Mouse (Mus musculus) adrenal gland, postnatal 4 days (tissue): Measurements from ENCODE around the gene Slc44a2. TPM values are rescaled to one million over a fixed set of nuclear protein-coding genes. Genes with fewer than 3 reads are reported as not detected.
"Not testable (repeated sequence)": the region's sequence is repeated elsewhere in the genome, so short reads cannot be mapped to it uniquely, and the experiment has no call there.

Experiments
- DNase-seq, 2 experiments: peaks; one replicate each; pipeline ENCODE4 v3.0.0; 2021 to 2022; ENCODE audit warnings: low spot score in 2 of 2, mixed read lengths in 2 of 2
- long read RNA-seq, 2 experiments: library from polyadenylated mRNA; stranded (forward); transcript quantifications; one replicate each; pipeline ENCODE4 v2.0.0; 2021
- total RNA-seq, 2 experiments: library from RNA; stranded (reverse); gene quantifications; 2 replicates each; pipeline ENCODE4 v1.2.3; 2021

Gene Slc44a2
- 10 to 100 TPM; 73.6 to 75.4 TPM for total RNA-seq
- long read RNA-seq, experiment 1, transcript Slc44a2-210 (22 exons, 3,478 nt): major isoform, 35 of 72 reads
- long read RNA-seq, experiment 1, partial matches to known transcripts: 6 of 72 reads
- long read RNA-seq, experiment 1, other reads (novel, unspliced or antisense): 29 of 72 reads
- long read RNA-seq, experiment 2, transcript Slc44a2-201 (22 exons, 3,456 nt): minor isoform, 5 of 116 reads
- long read RNA-seq, experiment 2, transcript Slc44a2-210 (22 exons, 3,478 nt): major isoform, 40 of 116 reads
- long read RNA-seq, experiment 2, partial matches to known transcripts: 29 of 116 reads
- long read RNA-seq, experiment 2, other reads (novel, unspliced or antisense): 42 of 116 reads

DNA sequence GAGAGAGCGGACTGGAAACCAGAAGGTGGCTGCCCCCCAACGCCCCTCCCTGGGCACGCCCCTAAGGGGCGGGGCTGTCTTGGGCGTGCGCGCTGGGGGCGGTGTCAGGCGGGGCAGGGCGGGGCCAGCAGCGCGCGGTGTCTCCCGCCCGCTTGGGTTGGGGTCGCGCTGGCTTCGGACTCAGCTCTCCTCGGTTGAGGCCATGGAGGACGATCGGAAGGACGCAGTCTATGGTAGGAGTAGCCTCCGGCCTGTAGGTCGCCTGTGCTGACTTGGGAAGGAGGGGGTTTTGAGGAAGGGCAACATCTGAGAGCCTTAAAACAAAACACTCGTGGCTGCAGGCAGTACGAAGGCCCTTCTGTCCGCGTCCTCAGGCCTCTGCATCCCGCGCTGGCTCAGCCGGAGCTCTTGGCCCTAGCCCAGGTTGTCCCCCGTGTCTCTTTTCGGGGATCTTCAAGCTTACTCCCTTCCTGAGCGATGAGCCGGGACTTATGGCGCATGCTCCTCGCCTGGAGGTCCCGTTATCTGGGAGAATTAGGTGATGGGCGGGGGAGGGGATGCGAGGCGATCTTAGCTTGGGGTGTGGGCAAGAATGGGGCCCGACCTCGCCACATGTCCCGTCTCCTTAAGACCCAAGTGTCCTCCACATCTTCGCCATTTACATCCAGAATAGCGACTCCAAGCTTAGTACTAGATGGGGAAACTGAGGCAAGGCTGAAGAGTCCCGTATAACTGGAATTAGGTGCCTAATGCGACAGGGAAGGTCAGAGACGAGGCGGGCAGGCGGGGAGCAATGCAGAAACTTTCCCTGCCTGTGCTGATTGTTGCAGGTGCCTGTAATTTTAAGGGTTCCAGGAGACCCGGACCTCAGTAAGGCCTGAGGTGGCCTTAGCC, at the start of gene Slc44a2:
Gene Slc44a2, plus strand, starts transcription at position 80 of the 894 bp plus-strand sequence.
- DNase-seq: peak; percentile 71 to 73

DNA sequence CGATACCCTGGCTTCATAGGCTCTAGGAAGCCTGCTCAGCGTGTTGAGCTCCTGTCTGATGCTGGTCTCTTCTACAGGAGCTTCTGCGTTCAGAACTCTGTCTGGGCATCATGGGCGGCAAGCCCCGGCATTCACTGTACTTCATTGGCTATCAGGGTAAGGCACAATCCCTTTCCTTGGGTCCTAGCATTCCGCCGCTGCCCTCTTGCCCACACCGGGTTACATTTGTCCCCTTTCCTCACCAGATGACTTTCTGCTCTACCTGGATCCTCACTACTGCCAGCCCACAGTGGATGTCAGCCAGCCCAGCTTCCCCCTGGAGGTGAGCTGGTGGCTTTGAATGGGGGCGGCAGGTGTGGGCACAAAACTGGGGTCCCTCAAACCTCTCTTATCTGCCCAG, 48.1 kb upstream of the Slc44a2 start:
- no peak for DNase-seq

DNA sequence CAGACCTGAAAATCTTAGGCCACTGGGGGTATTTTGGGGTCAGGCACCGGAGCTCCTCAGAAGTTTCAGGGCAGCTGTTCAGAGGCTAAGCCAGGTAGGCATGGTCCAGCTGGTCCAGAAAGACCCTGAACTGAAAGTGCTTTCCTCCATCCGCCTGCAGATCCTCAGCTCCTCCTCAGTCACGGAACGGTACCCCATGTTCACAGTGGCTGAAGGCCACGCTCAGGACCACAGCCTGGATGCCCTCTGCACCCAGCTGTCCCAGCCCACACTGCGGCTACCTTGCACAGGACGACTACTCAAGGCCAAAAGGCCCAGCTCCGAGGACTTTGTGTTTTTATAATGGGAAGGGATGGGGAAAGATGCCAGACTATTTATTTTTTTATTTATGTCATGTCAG, 47.4 kb upstream of the Slc44a2 start:
- no peak for DNase-seq

GRCm38 (mm10) chr9:21273520-21274228, 46.8 kb upstream of the Slc44a2 start:
- DNase-seq: no peak

DNA sequence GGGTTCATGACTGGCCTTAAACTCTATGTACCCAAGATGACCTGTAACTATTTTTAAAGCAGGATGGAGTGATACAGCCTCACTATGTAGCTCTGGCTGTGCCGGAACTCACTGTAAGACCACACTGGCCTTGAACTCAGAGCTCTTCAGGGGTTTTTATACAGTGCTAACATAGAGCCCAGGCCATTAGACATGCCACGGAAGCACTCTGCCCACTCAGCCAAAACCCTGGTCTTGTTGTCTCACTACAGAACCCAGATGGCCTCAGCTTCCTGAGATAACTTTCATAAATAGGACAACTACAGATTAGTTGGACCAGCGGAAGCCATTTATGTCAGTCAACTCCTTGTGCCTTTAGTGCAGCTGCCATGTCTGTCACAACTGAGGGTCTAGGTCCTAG, 46.2 kb upstream of the Slc44a2 start:
- DNase-seq: no peak

GRCm38 (mm10) chr9:21275013-21275710, 45.3 kb upstream of the Slc44a2 start:
- no peak for DNase-seq

GRCm38 (mm10) chr9:21275727-21276126, 44.8 kb upstream of the Slc44a2 start:
- no peak for DNase-seq

GRCm38 (mm10) chr9:21276307-21276706, 44.2 kb upstream of the Slc44a2 start:
- no peak for DNase-seq

GRCm38 (mm10) chr9:21277776-21278175, 42.7 kb upstream of the Slc44a2 start:
- DNase-seq: no peak

GRCm38 (mm10) chr9:21283591-21283990, 36.9 kb upstream of the Slc44a2 start:
- no peak for DNase-seq

GRCm38 (mm10) chr9:21283994-21284393, 36.5 kb upstream of the Slc44a2 start:
- no peak for DNase-seq

- DNase-seq: no peak
Measured at GRCm38 (mm10) chr9:21286753-21287152, 33.7 kb upstream of the Slc44a2 start.

DNA sequence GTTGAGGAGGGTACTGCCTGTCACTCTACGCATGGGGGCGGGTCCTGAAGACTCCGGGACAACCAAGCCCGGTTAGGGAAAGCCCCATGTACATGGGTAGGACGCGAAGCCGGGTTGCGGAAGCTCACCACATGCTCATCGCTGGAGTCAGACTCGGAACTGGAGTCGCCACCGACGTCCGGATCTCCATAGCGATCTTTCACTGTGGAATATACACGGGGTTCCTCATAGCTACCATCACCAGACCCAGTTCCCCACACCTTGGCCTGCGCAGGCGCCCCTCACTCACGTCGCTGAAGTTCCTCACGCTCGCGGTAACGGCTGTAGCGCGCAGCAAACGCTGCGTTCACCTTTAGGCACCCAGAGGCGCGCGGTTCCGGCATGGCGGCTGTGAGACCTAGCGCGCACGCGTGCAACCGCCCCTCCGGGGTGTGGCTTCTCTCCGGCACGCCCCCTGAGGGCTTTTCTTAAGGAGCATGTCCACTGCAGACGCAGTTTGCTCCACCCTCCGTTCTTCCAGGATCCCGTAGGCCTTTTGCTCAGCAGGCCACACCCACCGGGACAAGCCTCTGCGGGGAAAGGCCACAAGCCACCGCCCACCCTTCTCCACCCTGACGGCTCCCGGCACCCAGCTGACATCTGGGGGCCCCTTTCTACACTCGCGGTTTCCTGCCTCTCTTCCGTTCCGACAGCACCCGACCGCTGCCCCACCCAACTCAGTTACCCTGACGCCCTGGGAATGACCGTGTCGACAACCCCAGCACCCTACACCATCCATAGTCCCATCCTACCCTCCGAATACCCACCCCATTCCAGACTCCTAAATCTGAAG, 32.7 kb upstream of the Slc44a2 start, which contains the start of gene Kri1:
Gene Kri1, minus strand, starts transcription at position 399 of the 832 bp plus-strand sequence.
- peak; percentile 91 to 97 for DNase-seq

GRCm38 (mm10) chr9:21288404-21289336, 31.8 kb upstream of the Slc44a2 start:
- DNase-seq: no peak

DNA sequence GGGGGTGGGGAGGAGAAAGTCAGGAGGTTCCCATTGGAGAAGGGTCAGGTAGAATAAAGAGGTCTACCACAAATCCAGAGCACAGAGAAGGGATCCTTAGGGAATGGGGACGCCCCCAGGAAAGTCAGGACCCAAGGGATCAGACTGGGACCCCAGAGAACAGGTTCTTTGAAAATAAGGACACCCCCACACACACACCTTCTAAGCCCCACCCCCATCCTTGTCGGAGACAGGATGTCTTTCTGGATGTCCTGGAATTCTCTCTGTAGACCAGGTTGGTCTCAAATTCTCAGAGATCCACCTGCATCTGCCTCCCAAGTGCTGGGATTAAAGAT, 31.2 kb upstream of the Slc44a2 start:
- no peak for DNase-seq

DNA sequence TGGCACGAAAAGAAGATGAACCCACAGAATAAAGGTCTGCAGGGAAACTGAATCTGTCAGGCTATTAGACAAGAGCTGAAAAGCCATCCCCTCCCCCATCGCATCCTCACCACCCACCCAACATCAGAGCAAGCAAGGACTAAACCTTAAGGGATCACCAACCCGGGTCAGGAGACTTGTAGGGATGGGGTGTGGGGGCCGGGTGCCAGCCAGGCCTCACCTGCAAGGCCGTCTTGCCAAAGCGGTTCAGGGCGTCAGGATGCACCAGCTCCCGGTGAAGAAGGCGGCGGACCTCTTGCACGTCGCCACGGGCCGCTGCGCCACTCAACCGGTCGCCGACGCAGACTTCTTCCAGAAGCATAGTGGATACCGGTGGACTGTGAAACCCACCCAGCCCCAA, 29.9 kb upstream of the Slc44a2 start:
- peak in 1 of 2 experiments; percentile 22 for DNase-seq

GRCm38 (mm10) chr9:21291022-21291787, 29.3 kb upstream of the Slc44a2 start, which contains the start of gene Cdkn2d:
Gene Cdkn2d, minus strand, starts transcription at chr9:21291407.
- DNase-seq: peak; percentile 97 to 100

DNA sequence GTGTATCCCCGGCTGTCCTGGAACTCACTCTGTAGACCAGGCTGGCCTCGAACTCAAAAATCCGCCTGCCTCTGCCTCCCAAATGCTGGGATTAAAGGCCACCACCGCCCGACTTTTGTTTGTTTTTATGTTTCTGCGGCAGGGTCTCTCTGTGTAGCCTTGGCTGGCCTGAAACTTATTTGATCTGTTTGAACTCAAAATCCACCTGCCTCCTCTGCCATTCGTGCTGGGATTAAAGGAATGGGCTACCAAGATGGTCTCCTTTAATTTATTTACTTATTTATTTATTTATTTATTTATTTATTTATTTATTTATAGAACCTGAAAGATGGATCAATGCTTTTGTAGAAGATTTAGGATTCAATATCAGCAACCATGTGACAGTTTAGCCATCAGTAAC, 28.6 kb upstream of the Slc44a2 start:
- DNase-seq: not testable (repeated sequence)
